Mouse (Mus musculus) forebrain, embryonic 16.5 days (tissue): ENCODE measurements around the gene Rsl1d1. TPM values are rescaled to one million over a fixed set of nuclear protein-coding genes. Genes with fewer than 3 reads are reported as not detected.
A peak's percentile ranks its signal among the peaks of the same experiment; 100 is the strongest.
"Not testable (repeated sequence)": the region's sequence is repeated elsewhere in the genome, so short reads cannot be mapped to it uniquely, and the experiment has no call there.

Experiments used
- ATAC-seq: fragments of 200-750 bp; cut with Nextera tagmentation; 2 replicates; pipeline ENCODE4 v1.8.0; 2017; ENCODE audit warnings: mild to moderate bottlenecking, moderate library complexity
- H3K27ac ChIP-seq: fragments of 300-500 bp; sonication (generic); 2 replicates; pipeline ENCODE4 v1.5.1; 2014; ENCODE audit warnings: low read length, control low read depth
- H3K27me3 ChIP-seq: fragments of 300-500 bp; sonication (generic); replicated peaks from 2 replicates; pipeline ENCODE4 v1.6.1; 2014; ENCODE audit warnings: low read length; ENCODE audit not compliant: control insufficient read depth, insufficient read depth
- H3K36me3 ChIP-seq: fragments of 300-500 bp; sonication (generic); 2 replicates; pipeline ENCODE4 v1.6.1; 2014; ENCODE audit not compliant: control insufficient read depth, insufficient read depth
- H3K4me1 ChIP-seq: fragments of 300-500 bp; sonication (generic); replicated peaks from 2 replicates; pipeline ENCODE4 v1.6.1; 2014; ENCODE audit warnings: low read length; ENCODE audit not compliant: control insufficient read depth, insufficient read depth
- H3K4me2 ChIP-seq: fragments of 300-500 bp; sonication (generic); 2 replicates; pipeline ENCODE4 v1.6.1; 2014; ENCODE audit warnings: mild to moderate bottlenecking, low read length, control low read depth
- H3K4me3 ChIP-seq: fragments of 300-500 bp; sonication (generic); replicated peaks from 2 replicates; pipeline ENCODE4 v1.5.1; 2014; ENCODE audit warnings: mild to moderate bottlenecking, low read length, control low read depth
- H3K9ac ChIP-seq: fragments of 300-500 bp; sonication (generic); replicated peaks from 2 replicates; pipeline ENCODE4 v1.6.1; 2014; ENCODE audit warnings: low read depth, low read length, control low read depth
- H3K9me3 ChIP-seq: fragments of 300-500 bp; sonication (generic); 2 replicates; pipeline ENCODE4 v1.6.1; 2016; ENCODE audit warnings: low read length; ENCODE audit not compliant: control insufficient read depth
- WGBS: fragments of 180-500 bp; shearing (Covaris S2); extraction: QIAGEN DNeasy Blood & Tissue Kit; methylation state at CpG from one replicate; pipeline ENCODE4 v1.1.7; 2014; 5-methylcytosine and 5-hydroxymethylcytosine counted together
- microRNA-seq: library from miRNA; unstranded; fragments of <30 nt; microRNA quantifications from one replicate; pipeline ENCODE4, GENCODE M21; 2017
- polyA plus RNA-seq: library from polyadenylated mRNA; unstranded; fragments of >200 nt; fragmentation: Nextera tagmentation; extraction: Ambion mirVana; gene quantifications from 2 replicates; pipeline ENCODE4 v1.2.1, GENCODE M21; 2015

The Rsl1d1 gene
- polyA plus RNA-seq, 1 experiment from 2014 or later: 155 TPM

GRCm38 (mm10) chr16:11171679-11172078 is 31.5 kb downstream of the Rsl1d1 start:
- no peaks in the 10 kb centered on the region for H3K9me3 ChIP-seq
- peaks cover 13% of the 10 kb centered on the region for H3K4me1 ChIP-seq
- ATAC-seq: no peak
- no peak overlapping the region for H3K4me3 ChIP-seq
- no peaks in the 10 kb centered on the region for H3K27me3 ChIP-seq
- 86% methylated on average over 6 of the region's 6 CpGs for WGBS
- no peak overlapping the region for H3K27ac ChIP-seq
- no peak overlapping the region for H3K4me2 ChIP-seq
- H3K36me3 ChIP-seq: no peaks in the 10 kb centered on the region
- H3K9ac ChIP-seq: no peak overlapping the region

DNA sequence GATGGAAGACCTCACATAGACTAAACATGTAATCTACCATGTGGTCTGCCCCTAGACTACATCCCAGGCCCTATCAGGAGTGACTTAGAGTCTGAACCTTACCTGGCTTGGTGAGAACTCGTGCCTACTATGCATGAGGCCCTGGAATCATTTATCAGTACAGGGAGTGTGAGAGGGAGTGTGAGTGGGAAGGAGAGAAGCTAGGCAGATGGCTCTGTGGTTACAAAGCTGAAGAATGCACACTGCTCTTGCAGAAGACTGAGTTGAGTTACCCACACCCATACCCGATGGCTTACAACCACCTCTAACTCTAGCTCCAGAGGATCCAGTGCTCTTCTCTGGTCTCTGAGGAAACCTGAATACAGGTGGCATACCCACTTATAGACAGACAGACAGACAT is 36.7 kb downstream of the Rsl1d1 start:
- ATAC-seq: no peak
- Histone ChIP-seq H3K9me3 (no peaks in the 10 kb centered on the region), H3K36me3 (peaks cover 3% of the 10 kb centered on the region; the same call in 1 of the 2 replicates), H3K4me2 (no peak overlapping the region), H3K9ac (no peak overlapping the region), H3K4me1 (no peaks in the 10 kb centered on the region), H3K4me3 (no peak overlapping the region), H3K27me3 (no peaks in the 10 kb centered on the region), H3K27ac (no peak overlapping the region)
- 82% methylated on average over 2 of the region's 2 CpGs for WGBS

- no peak for ATAC-seq
- Histone ChIP-seq H3K9me3 (no peaks in the 10 kb centered on the region), H3K4me2 (no peak overlapping the region), H3K27me3 (no peaks in the 10 kb centered on the region), H3K9ac (no peak overlapping the region), H3K36me3 (peaks cover 3% of the 10 kb centered on the region; the same call in 1 of the 2 replicates), H3K4me1 (no peaks in the 10 kb centered on the region), H3K4me3 (no peak overlapping the region), H3K27ac (no peak overlapping the region)
- 71% methylated on average over 3 of the region's 3 CpGs for WGBS
These were observed 38.4 kb downstream of the Rsl1d1 start for GRCm38 (mm10) chr16:11164695-11165255.

GRCm38 (mm10) chr16:11157721-11158120 is 45.4 kb downstream of the Rsl1d1 start:
- H3K4me1 ChIP-seq, H3K27me3 ChIP-seq, H3K9me3 ChIP-seq, H3K4me2 ChIP-seq, H3K4me3 ChIP-seq, H3K9ac ChIP-seq, ATAC-seq, H3K27ac ChIP-seq: not testable (repeated sequence)
- 78% methylated on average over 1 of the region's 3 CpGs for WGBS
- H3K36me3 ChIP-seq: peaks cover 24% of the 10 kb centered on the region

DNA sequence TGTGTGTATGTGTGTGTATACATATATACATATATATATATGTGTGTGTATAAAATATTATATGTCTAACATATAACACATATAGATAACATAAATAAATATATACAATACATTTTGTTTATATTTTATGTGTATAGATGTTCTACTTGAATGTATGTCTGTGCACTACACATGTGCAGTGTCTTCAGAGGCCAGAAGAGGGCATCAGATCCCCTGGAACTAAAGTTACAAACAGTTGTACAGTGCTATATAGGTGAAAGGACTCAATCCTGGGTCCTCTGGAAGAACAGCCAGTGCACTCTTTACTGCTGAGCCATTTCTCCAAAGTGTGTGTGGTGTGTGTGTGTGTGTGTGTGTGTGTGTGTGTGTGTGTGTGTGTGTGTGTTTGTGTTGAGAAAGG is 48.6 kb downstream of the Rsl1d1 start:
- no peaks in the 10 kb centered on the region for H3K27me3 ChIP-seq
- H3K4me3 ChIP-seq: no peak overlapping the region
- no peaks in the 10 kb centered on the region for H3K9me3 ChIP-seq
- no peak overlapping the region for H3K9ac ChIP-seq
- no peak overlapping the region for H3K4me2 ChIP-seq
- H3K36me3 ChIP-seq: peaks cover 21% of the 10 kb centered on the region
- H3K27ac ChIP-seq: no peak overlapping the region
- no peaks in the 10 kb centered on the region for H3K4me1 ChIP-seq
- no peak for ATAC-seq

- H3K9ac ChIP-seq, H3K4me3 ChIP-seq, ATAC-seq, H3K4me2 ChIP-seq, H3K27me3 ChIP-seq, H3K4me1 ChIP-seq, H3K27ac ChIP-seq, H3K9me3 ChIP-seq: not testable (repeated sequence)
- peaks cover 19% of the 10 kb centered on the region for H3K36me3 ChIP-seq
- 15% methylated on average over 54 of the region's 56 CpGs for WGBS
These were observed 59.2 kb downstream of the Rsl1d1 start for GRCm38 (mm10) chr16:11143706-11144483.

Small RNA genes within 50 kb of the gene (microRNA-seq; reads per million reads assigned to microRNA genes)
- gene Gm23935: 79.6 reads per million, percentile 52 among the genes with 10 or more reads in this experiment

Other genes with a start within 250 kb of the Rsl1d1 start
- 171 and 175 TPM in 2 replicates for gene Snn, start 142.4 kb downstream of the Rsl1d1 start, polyA plus RNA-seq
- gene Litaf, start 137.2 kb downstream of the Rsl1d1 start, polyA plus RNA-seq: 39.6 and 48.1 TPM in 2 replicates
- gene Txndc11, start 68.7 kb downstream of the Rsl1d1 start, polyA plus RNA-seq: 29.8 and 33.3 TPM in 2 replicates
- 80.4 and 89.3 TPM in 2 replicates for gene Zc3h7a, start 26.9 kb downstream of the Rsl1d1 start, polyA plus RNA-seq
- 47.3 and 54.9 TPM in 2 replicates for gene Gspt1, start 51.0 kb upstream of the Rsl1d1 start, polyA plus RNA-seq
- not detected in 2 replicates for gene Tnfrsf17, start 110.5 kb upstream of the Rsl1d1 start, polyA plus RNA-seq
- gene Snx29, start 119.6 kb upstream of the Rsl1d1 start, polyA plus RNA-seq: 11.5 and 18.5 TPM in 2 replicates